Mouse (Mus musculus) C2C12 (cell line): ENCODE data around the gene Clcn7. TPM values are rescaled to one million over a fixed set of nuclear protein-coding genes. Genes with fewer than 3 reads are reported as not detected.

Source experiments
- H3K27me3 ChIP-seq: one replicate; pipeline ENCODE4 v1.6.1; 2011; ENCODE audit not compliant: control insufficient read depth, insufficient read depth, insufficient read length
- H3K36me3 ChIP-seq: one replicate; pipeline ENCODE4 v1.6.1; 2011; ENCODE audit not compliant: control insufficient read depth, insufficient read depth
- H3K4me3 ChIP-seq: one replicate; pipeline ENCODE4 v1.5.1; 2011; ENCODE audit warnings: mild to moderate bottlenecking, control low read depth; ENCODE audit not compliant: poor library complexity, insufficient read depth, severe bottlenecking
- H3K79me2 ChIP-seq: one replicate; pipeline ENCODE4 v1.6.1; 2011; ENCODE audit not compliant: control insufficient read depth, insufficient read depth
- H3K79me3 ChIP-seq: one replicate; pipeline ENCODE4 v1.6.1; 2011; ENCODE audit warnings: low read depth, control low read depth
- H3ac ChIP-seq: one replicate; pipeline ENCODE3; 2011; ENCODE audit warnings: low read depth; ENCODE audit not compliant: control insufficient read depth, insufficient read length
- CEBPB ChIP-seq: IDR thresholded peaks from one replicate; pipeline ENCODE4 v1.6.1; 2011; ENCODE audit warnings: low read depth, mild to moderate bottlenecking, control low read depth, moderate library complexity
- CTCF ChIP-seq: IDR thresholded peaks from one replicate; pipeline ENCODE4 v1.5.1; 2011; ENCODE audit not compliant: control insufficient read depth, insufficient read depth, insufficient read length
- FOSL1 ChIP-seq: IDR thresholded peaks from one replicate; pipeline ENCODE4 v1.8.0; 2011; ENCODE audit warnings: mild to moderate bottlenecking, low read length; ENCODE audit not compliant: poor library complexity, insufficient read depth, severe bottlenecking
- MAX ChIP-seq: IDR thresholded peaks from one replicate; pipeline ENCODE4 v1.6.1; 2011; ENCODE audit warnings: mild to moderate bottlenecking, control low read depth
- MYOD1 ChIP-seq: IDR thresholded peaks from one replicate; pipeline ENCODE4 v1.6.1; 2011; ENCODE audit warnings: low read depth; ENCODE audit not compliant: control insufficient read depth, insufficient read length
- MYOG ChIP-seq: IDR thresholded peaks from one replicate; pipeline ENCODE4 v1.6.1; 2011; ENCODE audit not compliant: control insufficient read depth, insufficient read length; ENCODE audit errors: extremely low read depth
- USF1 ChIP-seq: IDR thresholded peaks from one replicate; pipeline ENCODE4 v1.6.1; 2011; ENCODE audit warnings: low read depth, mild to moderate bottlenecking, control low read depth, moderate library complexity
- polyA plus RNA-seq: library from polyadenylated mRNA; unstranded; fragments of >200 nt; fragmentation: generic; extraction: Trizol; gene quantifications from one replicate; pipeline ENCODE4 v1.2.1, GENCODE M21; 2012; ENCODE audit warnings: missing spikeins

Gene Clcn7
- polyA plus RNA-seq, 1 experiment: 19.9 TPM

DNA sequence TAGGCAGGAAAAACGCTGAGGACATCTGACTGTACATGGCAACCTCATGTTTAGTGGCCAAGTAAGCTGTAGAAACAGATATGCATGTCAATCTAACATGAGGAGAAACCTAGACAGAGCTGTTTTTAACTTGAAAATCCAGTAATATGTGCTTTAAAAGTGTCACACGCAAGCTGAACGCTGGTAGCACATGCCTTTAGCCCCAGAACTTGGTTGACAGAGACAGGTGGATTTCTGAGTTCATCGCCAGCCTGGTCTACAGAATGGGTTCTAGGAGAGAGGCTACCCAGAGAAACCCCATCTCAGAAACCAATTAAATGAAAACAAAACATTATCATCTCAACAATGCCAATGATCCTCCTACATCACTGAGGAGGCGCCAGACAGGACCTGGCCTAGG, 22.0 kb upstream of the Clcn7 start:
- Histone ChIP-seq H3K79me3 (peaks cover 9% of the 10 kb centered on the region), H3K4me3 (no peak overlapping the region), H3K36me3 (peaks cover 16% of the 10 kb centered on the region), H3ac (no peak overlapping the region), H3K27me3 (no peaks in the 10 kb centered on the region), H3K79me2 (peaks cover 26% of the 10 kb centered on the region)
- no peak for TF ChIP-seq USF1
- no peak for TF ChIP-seq CEBPB
- TF ChIP-seq MAX: no peak
- TF ChIP-seq CTCF: no peak
- no peak for TF ChIP-seq MYOG
- TF ChIP-seq FOSL1: no peak
- no peak for TF ChIP-seq MYOD1

DNA sequence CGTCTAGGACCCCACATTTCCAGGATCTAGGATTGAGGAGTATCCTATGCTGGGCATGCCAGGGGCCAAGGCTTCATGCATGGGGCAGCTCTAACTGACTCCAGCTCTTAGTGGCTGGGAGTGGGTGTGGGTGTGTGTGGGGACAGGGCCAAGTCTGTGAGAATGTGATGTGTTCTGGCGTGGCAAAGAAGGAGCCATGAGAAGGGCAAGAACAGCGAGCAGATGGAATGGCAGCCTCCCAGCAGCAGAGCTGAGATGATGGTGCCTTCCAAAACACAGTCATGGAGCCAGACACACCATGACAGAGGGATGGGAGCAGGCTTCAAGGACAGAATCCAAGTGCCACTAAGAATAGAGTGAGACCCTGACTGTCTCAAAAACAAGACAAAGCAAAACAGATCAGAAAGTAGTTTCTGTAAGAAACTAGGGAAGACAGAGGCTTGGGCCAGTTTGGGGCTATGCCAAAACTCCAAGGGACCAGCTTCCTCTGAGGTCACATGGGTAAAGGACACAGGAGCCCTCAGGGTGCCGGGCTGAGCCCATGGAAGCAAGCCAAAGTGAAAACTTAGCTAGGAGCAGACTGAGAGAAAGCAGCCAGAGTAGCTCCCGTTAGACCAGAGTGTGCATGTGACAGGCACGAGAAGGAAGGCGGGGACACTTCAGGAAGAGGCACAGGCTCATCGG, 21.3 kb upstream of the Clcn7 start:
- no peaks in the 10 kb centered on the region for H3K27me3 ChIP-seq
- H3ac ChIP-seq: no peak overlapping the region
- peaks cover 26% of the 10 kb centered on the region for H3K79me2 ChIP-seq
- no peak overlapping the region for H3K4me3 ChIP-seq
- peaks cover 9% of the 10 kb centered on the region for H3K79me3 ChIP-seq
- no peak for TF ChIP-seq FOSL1
- no peak for TF ChIP-seq CEBPB
- no peak for TF ChIP-seq USF1
- no peak for TF ChIP-seq CTCF
- TF ChIP-seq MYOD1: no peak
- no peak for TF ChIP-seq MAX
- TF ChIP-seq MYOG: no peak
- H3K36me3 ChIP-seq: peaks cover 16% of the 10 kb centered on the region

- peaks cover 16% of the 10 kb centered on the region for H3K36me3 ChIP-seq
- H3K79me3 ChIP-seq: peaks cover 9% of the 10 kb centered on the region
- H3K4me3 ChIP-seq: no peak overlapping the region
- TF ChIP-seq FOSL1 (no peak), MYOG (no peak), CTCF (no peak), MYOD1 (no peak), USF1 (no peak), MAX (no peak), CEBPB (no peak)
- no peaks in the 10 kb centered on the region for H3K27me3 ChIP-seq
- H3K79me2 ChIP-seq: peaks cover 26% of the 10 kb centered on the region
- H3ac ChIP-seq: no peak overlapping the region
These were observed 20.8 kb upstream of the Clcn7 start for GRCm38 (mm10) chr17:25112423-25112810.

GRCm38 (mm10) chr17:25114908-25115645, 18.1 kb upstream of the Clcn7 start:
- no peaks in the 10 kb centered on the region for H3K27me3 ChIP-seq
- peak overlapping the region; percentile 94 for H3ac ChIP-seq
- peaks cover 26% of the 10 kb centered on the region for H3K79me2 ChIP-seq
- TF ChIP-seq USF1: no peak
- TF ChIP-seq CTCF: no peak
- no peak for TF ChIP-seq MYOG
- TF ChIP-seq CEBPB: no peak
- TF ChIP-seq MAX: no peak
- no peak for TF ChIP-seq FOSL1
- no peak for TF ChIP-seq MYOD1
- H3K36me3 ChIP-seq: peaks cover 11% of the 10 kb centered on the region
- peak overlapping the region; percentile 50 for H3K4me3 ChIP-seq
- H3K79me3 ChIP-seq: peaks cover 9% of the 10 kb centered on the region

GRCm38 (mm10) chr17:25115664-25116432, 17.3 kb upstream of the Clcn7 start, which contains the start of gene Telo2:
Gene Telo2 (minus strand): TSS chr17:25115967.
- H3K4me3 ChIP-seq: peak within 1 kb of the TSS; percentile 50
- peak within 1 kb of the TSS; percentile 94 for H3ac ChIP-seq
- H3K79me2 ChIP-seq: peaks cover 26% of the 10 kb centered on the region
- H3K27me3 ChIP-seq: no peaks in the 10 kb centered on the region
- H3K79me3 ChIP-seq: peaks cover 9% of the 10 kb centered on the region
- H3K36me3 ChIP-seq: peaks cover 11% of the 10 kb centered on the region
- TF ChIP-seq MYOG (no peak), MAX (peak; percentile 97), MYOD1 (no peak)
